Mouse (Mus musculus) liver, postnatal 0 days (tissue): ENCODE data around the gene Klhl31.

Experiments
- CTCF ChIP-seq: sonication (generic); IDR thresholded peaks from 2 replicates; pipeline ENCODE4 v1.5.1; 2016; ENCODE audit warnings: antibody characterized with exemption, low read depth
- EP300 ChIP-seq: IDR thresholded peaks from 2 replicates; pipeline ENCODE4 v1.6.1; 2016; ENCODE audit warnings: antibody characterized with exemption, low read depth, mild to moderate bottlenecking

DNA sequence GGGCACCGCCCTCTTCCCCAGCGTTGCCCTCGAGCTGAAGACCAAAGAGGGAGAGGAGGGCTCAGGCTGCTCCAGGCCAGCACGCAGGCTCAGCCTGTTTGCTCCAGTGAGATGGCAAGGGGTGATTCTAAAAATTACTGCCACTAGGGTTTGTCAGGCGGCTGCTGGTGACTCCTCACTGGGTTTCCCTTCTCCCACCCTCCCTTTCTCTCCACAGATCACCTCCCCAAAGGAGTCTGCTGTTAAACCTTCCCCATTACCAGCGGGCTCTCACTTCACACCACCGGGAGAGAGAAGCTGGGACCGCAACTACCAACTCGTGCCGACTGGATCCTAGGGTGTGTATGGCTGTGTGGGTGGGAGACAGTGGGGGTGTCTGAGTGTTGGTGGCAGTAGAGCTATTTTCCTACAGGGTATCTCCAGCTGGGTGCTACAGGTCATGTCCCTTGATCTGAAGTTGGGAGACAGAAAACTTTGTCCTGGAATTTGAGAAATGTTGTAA lies at the start of gene Klhl31:
- TF ChIP-seq CTCF (no peak), EP300 (no peak)
